Mouse (Mus musculus) left cerebral cortex, postnatal 25 days (tissue): Measurements from ENCODE around the gene Gsg1l. TPM values are rescaled to one million over a fixed set of nuclear protein-coding genes. Genes with fewer than 3 reads are reported as not detected.
A peak's percentile ranks its signal among the peaks of the same experiment; 100 is the strongest.

Experiments
- DNase-seq, 2 experiments: peaks; one replicate each; pipeline ENCODE4 v3.0.0; 2022; ENCODE audit warnings: low spot score in 2 of 2, mixed read lengths in 1 of 2
- intact Hi-C: fragments of 180-260 bp; cut with DNase I; formaldehyde crosslinking; loops from one replicate; pipeline ENCODE4 v1.15.1; 2025
- total RNA-seq, 2 experiments: library from RNA; stranded (reverse); gene quantifications; 2 replicates each; pipeline ENCODE4 v1.2.3; 2021

Gene Gsg1l
- total RNA-seq, 2 experiments from 2014 or later: 81.6 to 84.0 TPM

DNA sequence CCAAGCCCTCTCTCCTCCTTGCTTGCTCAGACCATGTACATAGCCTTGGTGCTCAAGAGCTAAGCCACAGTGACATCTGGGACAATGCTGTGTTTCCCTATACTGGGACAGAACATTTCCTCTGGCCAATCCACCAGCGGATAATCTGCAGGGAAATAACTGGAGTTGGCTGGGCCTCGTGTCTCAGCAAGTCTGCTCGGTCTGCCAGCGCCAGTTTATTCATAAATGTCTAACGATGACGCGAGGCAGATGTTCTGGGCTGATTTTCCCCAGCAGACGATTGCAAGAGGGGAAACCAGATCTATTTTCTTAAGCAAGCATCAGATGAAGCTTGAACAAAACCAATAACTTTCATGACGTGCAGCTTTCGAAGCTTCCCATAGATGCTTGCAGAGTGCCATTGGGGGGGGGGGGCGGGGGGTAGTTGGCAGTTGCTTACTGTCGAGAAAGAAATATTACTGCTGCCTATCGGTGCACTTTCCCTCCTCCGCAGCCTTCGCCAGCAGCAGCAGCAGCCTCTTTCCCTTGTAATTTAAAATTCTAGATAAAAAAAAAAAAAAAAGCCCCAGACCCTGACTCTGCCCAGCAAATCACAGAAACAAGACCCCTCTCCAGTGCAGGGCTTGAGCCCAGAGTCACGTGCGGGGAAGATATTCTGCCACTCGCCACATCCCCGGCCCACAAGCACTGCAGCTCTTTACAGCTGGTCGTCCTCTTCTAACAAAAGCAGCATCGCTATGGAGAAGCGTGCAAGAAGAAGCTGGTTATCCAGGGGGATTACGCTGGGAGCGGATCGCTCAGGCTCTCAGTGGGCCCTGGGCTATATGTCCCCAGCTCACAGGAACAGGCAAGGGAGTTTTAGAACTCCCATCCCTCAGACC, 43.6 kb downstream of the Gsg1l start:
- peak; percentile 52 to 59 for DNase-seq
- intact Hi-C loops: no loop called here

DNA sequence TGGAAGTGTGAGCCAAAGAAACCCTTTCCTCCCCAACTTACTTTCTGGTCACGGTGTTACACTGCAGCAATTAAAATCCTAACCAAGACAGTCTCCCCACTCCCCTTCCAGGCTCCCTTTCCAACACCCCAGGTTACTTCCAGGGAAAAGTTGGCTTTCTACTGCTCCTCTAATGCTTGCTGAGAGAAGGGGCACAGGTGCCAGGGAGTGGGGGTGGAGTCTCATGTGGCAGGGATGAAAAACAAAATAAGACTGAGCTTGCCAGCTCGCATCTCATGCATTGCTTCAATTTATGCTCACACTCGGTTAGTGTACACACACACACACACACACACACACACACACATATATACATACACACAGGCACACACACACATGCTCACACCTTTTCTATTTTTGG, 46.9 kb downstream of the Gsg1l start:
- intact Hi-C loops: no loop called here
- no peak for DNase-seq

DNA sequence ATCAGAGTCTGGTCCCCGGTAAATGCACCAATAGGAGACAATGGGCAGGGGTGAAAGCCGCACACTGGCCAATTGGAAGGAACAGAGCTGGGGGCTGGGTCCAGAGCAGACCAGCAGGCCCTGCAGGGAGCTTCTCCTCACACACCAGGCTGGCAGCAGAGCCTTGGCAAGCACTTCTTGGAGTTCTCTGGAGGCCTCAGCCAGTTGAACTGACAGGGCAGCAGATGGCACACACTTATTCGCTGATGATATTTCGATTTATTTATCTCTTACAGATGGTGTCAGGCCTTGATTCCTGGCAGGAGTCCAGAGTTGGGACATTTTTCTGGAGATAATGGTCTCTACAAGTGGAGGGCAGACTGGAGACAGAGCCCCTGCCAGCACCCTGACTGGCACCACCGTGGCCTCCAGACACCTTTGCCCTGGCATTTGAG, 49.4 kb downstream of the Gsg1l start:
- intact Hi-C loops: no loop called here
- DNase-seq: no peak

DNA sequence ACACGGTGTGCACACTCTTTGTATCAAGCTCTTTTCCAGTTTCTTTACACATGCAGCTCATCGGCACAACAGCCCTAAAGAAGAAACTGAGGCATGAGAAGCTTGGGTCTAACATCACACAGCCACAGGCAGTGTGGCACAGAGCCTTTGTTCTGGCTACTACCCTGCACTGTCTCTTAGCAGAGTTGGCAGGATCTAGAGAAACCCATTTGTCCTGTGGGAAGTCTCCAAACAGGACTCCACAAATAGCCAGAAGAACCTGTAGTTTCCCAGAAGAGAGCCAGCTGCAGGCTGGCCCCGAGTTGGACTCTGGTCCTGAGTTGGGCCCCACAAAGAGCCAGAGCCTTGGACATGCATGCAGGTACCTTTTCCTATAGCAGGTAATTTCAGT, 49.9 kb downstream of the Gsg1l start:
- DNase-seq: no peak
- intact Hi-C loops: no loop called here

DNA sequence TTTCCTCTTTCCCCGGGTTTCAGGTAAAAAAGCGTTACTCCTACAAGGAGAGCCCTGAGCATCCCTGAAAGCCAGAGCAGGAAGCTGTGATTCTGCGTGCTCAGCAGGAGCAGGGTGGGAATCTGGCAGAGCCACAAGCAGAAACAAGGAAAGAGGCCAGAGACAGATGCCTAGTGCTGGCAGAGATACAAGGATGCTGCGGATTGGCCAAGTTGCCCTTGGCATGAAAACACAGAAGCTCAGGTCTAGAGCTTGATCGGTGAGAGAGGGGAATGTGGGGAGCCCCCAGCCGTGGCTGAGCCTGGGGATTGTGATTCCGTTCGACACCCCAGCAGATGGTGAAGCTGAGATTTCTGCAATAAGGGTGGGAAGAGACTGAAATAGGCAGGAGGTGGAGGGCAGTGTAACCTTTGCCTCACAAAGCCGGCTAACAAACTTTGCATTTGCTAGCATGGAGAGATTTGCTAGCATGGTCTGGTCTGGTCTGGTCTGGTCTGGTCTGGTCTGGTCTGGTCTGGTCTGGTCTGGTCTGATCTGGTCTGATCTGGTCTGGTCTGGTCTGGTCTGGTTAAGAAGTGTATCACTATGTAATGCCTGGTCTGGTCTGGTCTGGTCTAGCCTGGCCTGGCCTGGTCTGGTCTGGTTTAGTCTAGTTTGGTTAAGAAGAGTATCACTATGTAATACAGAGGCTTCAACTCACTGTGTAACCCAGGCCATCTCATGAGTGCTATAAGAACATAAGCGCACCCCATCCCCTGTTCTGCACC, 50.4 kb downstream of the Gsg1l start:
- intact Hi-C loops: no loop called here
- peak; percentile 38 to 76 for DNase-seq

DNA sequence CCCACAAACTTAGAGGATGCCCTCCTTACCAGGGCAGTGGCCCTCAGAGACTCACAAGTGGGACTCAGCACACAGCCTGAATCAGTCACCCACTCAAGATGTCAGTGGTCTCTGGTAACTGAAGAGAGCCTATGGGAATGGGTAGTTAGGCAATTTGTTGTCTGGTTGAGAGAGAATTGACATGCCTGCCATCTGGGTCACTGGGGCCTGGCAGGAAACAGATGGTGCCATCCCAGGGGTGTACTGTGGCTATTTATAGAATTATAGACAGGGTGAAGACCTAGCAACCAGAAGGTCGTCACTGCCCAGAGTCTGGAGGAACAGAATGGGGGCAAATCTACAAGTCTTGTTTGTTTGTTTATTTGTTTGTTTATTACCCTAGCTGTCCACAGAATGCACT, 54.8 kb downstream of the Gsg1l start:
- intact Hi-C loops: no loop called here
- no peak for DNase-seq

DNA sequence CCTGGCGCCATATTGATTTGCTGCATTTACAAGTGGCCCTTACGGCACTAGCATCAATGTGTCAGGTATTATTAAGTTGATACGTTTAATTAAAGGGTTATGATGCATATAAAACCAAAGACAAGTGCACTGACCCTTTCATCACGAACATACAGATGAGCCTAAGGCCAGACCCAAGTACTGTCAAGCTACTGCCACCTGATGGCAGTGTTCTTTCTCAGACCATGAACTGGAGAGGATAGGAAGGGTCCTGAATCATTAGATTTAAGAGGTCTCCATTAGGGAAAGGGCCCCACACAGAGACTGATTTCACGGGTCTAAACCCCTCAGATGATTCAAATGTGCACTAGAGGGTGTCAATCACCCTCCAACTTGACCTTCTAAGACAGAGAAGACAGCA, 55.6 kb downstream of the Gsg1l start:
- intact Hi-C loops: no loop called here
- no peak for DNase-seq

DNA sequence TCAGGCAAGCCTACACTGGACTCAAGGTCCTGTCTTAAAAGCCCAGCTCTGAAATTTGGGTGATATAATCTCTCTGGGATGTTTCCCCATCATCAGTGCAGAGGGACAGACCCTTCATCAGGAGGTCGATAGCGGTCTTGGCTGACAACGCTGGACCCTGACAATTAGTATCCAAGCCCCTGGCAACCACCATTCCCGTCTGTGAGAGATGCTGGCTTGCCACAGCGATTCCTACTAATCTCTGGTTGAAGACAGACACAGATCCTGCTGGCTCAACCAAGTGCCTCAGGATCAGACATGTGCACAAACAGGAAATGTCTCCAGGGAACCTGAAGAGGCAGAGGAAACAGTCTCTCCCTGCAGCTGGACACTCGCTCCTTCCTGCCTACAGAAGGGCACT, 62.2 kb downstream of the Gsg1l start:
- intact Hi-C loops: no loop called here
- DNase-seq: no peak

DNA sequence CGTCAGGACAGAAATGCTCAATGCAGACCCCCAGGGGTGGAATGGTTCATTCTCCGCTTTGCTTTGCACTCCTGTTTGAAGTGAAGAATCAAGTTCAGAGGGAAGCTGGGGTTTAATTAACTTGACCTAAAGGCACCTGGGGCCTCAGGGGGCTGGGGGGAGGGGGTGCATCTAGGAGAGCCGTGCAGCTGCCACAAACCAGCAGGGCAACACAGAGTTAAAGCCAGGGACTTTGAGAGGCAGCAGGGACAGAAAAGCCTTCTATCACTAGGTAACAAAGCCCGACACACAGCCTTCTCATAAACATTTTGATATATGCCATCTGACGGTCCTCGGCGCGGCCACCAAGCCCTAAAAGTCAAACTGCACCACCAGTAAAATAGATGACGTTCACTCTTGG, 62.9 kb downstream of the Gsg1l start:
- intact Hi-C loops: no loop called here
- no peak for DNase-seq

DNA sequence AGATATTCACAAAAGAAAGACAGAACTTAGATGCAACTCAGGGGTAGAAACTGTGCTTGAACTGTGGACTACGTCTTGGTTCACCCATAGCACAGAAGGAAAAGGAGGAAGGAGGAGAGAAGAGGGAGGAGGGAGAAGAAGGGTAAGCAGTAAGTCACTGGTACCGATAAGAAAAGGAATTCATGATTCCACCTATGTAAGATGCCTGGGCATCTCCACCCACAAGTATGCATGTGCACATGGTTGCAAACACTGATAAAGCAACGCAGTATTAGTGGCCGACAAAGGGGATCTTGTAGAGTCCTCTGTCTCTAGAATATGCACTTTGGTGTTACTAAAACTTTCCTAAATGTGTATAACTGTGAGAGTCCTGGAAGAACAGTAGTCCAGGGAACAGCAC, 64.8 kb downstream of the Gsg1l start:
- intact Hi-C loops: no loop called here
- no peak for DNase-seq

DNA sequence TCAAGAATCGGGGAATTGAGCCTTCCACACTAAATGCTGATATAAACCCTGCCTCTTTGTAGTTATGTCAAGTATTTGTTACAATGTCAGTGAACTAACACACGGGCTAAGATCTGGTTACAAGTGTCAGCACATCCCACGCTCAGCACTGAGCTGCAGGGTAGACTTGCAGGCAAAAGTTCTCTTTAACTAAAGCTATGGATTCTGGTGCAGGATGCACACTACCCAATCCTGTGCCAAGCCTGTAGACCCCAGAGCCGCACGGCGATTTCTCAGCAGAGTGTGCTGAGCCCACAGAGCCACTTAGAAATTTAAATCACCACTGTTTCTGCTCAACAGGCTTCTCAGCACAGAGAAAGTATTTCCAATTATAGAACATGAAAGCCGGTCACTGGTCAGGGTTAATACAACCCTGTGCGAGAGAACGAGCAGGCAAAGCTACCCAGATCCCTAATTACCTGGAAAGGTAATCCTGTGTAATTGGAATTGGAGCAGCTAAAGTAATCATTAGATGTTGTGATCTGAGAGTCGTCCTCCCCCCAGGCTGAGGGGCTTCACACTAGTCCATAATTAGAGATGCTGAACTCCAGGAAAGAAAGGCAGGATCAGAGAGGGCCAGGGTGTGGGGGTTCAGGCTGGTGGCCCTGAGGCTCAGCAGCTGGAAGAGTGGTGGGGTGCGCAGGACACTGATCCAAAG, 69.7 kb downstream of the Gsg1l start:
- no peak for DNase-seq
- intact Hi-C loops: no loop called here

DNA sequence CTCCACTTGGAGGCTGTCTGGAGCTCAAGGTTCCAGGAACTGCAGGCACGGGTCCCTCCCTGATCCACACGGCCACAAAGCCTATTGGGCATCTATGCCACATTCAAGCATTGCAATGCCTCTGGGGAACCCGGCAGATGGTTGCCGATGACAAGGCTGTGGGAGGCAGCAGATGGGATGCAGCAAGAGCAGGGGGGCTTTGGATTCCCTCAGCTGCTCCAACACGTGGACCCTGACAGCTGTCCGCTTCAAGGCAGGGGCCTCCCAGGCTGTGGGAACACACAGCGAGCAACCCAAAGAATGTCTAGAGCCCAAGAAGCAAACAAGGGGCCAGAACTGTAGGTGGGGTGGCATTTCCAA, 73.4 kb downstream of the Gsg1l start:
- intact Hi-C loops: loop anchor here (2.0 to 10.0 kb wide), 2 partner anchors 242 to 314 kb away; no protein-coding TSS in a partner anchor
- peak; percentile 82 to 95 for DNase-seq

DNA sequence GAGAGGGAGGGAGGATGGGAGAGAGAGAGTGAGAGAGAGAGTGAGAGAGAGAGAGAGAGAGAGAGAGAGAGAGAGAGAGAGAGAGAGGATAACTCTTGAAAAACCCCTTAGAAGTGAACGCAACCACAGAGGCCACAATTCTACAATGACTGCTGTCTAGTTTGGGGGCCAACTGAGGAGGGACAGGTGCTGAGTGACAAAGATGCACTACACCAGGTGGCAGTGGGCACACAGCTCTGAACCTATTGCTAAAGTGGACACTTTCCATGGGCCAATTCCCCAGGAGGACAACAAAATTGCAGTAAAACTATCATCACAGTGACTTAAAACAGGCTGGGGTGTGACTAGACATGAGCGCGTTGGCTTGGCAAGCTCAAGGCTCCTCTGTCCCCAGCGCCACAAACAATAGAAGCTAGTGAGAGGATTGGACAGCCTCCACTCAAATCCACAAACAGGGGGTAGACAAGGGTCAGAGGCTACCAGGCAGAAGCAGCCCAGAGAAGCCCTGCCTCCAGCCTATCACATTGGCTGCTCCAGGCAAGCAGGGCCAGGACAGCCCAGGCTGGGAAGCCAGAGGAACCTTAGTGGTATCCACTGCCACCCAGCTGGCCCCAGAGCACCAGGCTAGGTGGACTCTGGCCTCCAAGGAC, 73.9 kb downstream of the Gsg1l start:
- no peak for DNase-seq
- intact Hi-C loops: loop anchor here (2.0 to 10.0 kb wide), 2 partner anchors 241 to 313 kb away; no protein-coding TSS in a partner anchor

DNA sequence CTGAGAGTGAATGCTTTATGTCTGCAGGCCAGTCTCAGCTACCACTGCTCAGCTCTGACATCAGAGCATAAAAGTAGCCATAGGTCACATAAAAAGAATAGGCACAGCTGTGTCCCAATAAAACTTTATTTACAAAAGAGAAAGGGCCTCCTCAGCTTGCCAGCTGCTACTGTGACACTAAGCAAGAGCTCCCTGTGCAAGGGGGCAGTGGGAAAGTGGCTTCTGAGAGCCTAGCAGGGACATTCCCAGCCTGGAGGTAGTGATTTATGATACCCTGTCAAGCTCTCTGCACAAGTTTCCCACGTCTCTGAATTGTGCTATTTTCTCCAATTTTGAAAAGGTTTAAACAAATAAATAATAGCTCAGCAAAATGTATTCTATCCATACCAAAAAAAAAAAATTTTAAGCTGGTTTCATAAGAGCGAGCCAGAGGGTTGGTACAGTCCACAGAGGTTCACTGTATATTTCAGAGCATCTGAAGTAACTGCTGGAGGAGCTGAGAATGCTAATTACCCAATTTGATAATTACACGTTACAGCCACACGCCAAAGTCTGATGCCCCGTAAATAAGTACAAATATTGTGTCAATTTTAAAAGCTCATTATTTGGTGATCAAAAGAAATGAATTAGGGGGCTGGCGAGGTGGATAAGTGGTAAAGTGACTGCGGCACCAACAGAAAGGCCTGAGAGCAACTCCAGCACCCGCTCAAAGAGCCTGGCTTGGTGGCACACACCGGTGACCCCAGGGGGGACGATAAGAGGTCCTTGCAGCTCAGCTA, 74.9 kb downstream of the Gsg1l start:
- intact Hi-C loops: loop anchor here (10.0 kb wide), 1 partner anchor 313 kb away; no protein-coding TSS in a partner anchor
- no peak for DNase-seq

DNA sequence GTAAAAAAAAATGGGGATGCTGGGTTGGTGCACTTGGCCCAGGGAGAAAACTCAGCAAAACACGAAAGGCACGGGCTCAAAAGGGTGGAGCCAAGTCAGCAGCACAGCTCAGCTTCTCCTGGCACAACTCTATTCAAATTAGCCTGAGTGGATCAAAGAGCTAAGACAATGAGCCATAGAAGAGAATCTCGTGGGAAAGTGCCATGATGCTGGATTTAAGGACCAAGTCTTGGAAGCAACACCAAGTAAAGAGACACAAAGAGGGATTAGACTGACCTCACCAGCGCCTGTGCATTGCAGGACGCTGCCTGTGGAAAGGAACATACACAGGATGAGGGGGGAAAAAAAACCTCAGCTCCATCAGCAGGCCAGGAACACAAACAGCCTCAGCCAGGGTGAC, 76.9 kb downstream of the Gsg1l start:
- DNase-seq: peak in 1 of 2 experiments; percentile 10
- intact Hi-C loops: loop anchor here (10.0 kb wide), 1 partner anchor 310 kb away; no protein-coding TSS in a partner anchor

DNA sequence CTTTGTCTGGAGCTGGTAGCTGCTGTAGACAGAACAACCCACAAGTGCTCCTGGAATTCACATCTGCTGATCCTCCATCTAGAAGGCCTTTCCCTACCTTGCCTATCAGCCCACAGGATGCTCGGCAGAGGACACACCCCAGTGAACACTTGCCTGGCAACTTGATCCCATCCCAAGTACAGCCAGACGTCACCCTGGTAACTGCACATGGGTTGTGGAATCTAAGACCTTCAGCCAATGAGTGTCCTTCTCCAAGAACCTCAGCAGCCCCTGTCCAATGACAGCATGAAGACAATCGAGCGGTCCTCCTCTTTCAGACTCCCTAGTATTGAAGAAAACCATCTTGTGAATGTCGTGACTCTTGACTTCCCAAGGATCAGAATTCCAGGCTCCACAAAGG, 80.5 kb downstream of the Gsg1l start:
- DNase-seq: no peak
- intact Hi-C loops: loop anchor here (5.0 to 10.0 kb wide), 2 partner anchors 81 to 307 kb away; partner anchors contain the start of gene Gsg1l

DNA sequence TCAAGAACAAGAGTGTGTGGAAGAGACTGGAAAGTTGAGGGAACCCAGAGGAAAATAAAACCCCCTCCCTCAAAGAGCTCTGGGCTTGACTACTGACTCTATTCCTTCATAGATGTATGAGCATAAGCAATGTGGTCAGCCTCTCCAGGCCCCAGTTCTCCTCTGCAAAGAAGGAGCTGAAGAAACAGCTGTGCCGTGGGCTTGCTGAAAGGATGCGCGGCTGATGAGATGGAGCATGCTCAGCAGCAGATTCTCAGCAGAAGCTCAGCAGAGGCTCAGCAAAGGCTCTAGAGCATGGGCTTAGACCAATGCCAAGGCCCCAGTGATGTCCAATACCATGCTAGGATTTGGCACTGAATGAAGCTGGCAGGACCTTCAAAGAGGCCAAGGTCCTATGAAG, 82.3 kb downstream of the Gsg1l start:
- DNase-seq: peak; percentile 37 to 88
- intact Hi-C loops: loop anchor here (1.0 to 10.0 kb wide), 3 partner anchors 82 to 305 kb away; partner anchors contain the start of gene Gsg1l

DNA sequence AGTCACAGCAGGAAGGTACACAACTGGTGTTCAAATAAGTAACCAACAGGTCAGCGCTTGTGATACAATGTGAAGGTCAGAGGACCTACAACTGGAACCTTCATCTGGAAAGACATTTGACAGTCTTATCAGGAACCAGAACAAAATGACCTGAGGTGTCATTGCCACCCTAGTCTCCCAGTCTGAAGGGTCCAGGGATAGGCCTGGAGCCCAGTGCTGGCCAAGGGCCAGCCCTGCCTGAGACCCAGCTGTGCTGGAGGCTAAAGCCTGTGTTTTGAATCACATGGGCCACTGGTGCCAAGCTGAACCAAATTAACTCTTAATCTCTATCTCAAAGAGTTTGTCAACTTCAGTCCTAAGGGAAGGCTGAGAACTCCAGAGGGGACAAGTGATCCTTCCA, 86.1 kb downstream of the Gsg1l start:
- intact Hi-C loops: no loop called here
- no peak for DNase-seq
